Mouse (Mus musculus): ENCODE measurements around the gene Hlf. TPM values are rescaled to one million over a fixed set of nuclear protein-coding genes. Genes with fewer than 3 reads are reported as not detected.

Gene Hlf
- total RNA-seq (2021), result 10 to 100 TPM; 21.2 to 21.3 TPM

GRCm38 (mm10) chr11:90390817-90391173, at the start of gene Hlf:
Gene Hlf (minus strand): TSS chr11:90390895.
- peak; percentile 87 to 88 for DNase-seq
- intact Hi-C loops (cut with DNase I), result loop anchor here (1.0 to 10.0 kb wide), 4 partner anchors 27 to 224 kb away; no protein-coding TSS in a partner anchor

- intact Hi-C loops (cut with DNase I), result no loop called here
These were observed 48.1 kb upstream of the Hlf start for GRCm38 (mm10) chr11:90438768-90439167.

DNA sequence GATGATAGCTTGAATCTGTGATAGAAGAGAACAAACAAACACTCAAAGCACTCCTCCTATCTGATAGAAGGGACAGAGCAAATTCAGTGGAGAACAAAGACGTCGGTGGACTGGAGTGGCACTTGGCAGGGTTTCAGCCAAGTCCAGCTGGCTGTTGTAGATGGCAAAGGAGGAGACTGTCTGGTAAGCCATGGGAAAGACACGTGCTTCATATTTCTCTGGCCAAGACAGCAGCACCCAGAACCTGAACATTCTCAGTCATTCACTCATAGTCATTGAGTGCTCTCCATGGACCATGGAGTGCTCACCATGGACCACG, 34.5 kb upstream of the Hlf start:
- intact Hi-C loops (cut with DNase I), result no loop called here
- DNase-seq, result no peak

More at GRCm38 (mm10) chr11:90438768-90439167, 48.1 kb upstream of the Hlf start:
- no peak for DNase-seq

DNA sequence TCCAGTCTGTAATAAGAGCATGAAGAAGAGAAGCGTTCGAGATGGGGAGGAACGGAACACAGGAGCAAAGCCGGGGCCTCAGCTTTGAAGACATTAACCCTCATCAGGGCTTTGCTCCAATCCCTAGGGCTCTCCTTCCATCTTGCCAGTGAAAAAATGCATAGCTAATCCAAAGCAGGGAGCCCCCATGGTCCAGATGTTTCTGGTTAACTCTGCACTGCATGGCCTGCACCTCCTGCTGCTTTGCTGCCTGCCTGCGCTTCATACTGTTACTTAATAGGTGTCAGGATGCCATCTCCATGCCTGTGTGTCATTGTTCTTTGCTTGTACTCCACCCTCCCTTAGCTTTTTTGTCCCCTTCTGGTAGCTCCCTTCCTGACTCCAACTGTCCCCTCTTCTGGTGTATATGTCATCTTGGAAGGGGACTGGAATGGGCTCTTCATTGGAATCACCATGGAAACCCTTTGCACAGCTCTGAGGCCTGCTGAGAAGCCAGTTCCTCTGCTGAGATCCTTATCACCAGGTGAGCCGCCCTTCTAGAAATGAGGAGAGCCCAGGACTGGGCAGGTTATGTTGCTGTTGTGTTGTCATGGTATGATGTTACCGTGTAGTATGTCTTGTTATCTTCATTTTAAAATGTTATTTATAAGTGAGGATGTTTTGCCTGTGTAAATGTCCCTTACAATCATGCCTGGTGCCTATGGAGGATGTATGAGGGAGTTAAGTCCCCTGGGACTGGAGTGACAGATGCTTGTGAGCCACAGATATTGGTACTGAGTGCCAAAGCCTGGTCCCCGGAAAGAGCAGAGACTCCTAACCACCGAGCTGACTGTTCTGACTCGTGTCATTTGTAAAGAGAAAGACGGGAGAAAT, 33.9 kb upstream of the Hlf start:
- intact Hi-C loops (cut with DNase I), result no loop called here

DNA sequence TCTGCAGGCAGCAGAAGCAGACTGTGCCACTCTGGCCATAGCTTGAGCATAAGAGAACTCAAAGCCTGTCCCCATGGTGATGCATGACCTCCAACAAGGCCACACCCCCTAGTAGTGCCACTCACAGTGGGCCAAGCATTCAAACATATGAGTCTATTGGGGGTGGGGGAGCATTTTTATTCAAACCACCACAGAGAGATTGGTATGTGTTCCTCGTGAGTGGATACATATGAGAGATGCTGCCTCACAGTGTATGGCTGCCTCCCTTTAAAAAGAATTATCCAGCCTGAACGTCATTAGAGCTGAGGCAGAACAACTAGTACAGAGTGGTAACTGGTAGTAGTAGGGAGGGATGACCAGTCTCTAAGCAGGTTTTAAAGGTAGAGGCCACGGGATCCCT, 33.2 kb upstream of the Hlf start:
- intact Hi-C loops (cut with DNase I), result no loop called here
- no peak for DNase-seq

More for the DNA sequence above, 33.9 kb upstream of the Hlf start:
- DNase-seq, result no peak

DNA sequence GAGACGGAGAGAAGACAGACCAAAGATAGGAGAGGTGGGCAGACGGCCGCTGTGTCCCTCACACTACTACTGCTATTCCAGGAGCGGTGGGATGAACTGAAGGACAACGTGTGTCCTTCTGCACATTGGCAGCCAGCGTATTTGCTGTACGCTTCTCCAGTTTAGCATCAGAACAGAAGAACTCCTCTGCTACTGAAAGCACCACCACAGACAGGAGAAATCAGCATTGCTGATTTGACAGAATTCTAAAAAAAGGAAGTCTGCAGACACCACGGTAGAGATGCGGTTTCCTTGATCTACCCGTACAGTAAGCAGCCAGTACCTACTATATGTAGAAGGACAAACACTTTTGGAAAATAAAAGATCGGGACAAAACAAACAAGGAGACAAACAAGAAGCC, 29.0 kb upstream of the Hlf start:
- DNase-seq, result peak in 1 of 2 experiments; percentile 1
- intact Hi-C loops (cut with DNase I), result loop anchor here (5.0 to 10.0 kb wide), 3 partner anchors 102 to 235 kb away; partner anchors contain the start of genes Gm45716 and Mmd

DNA sequence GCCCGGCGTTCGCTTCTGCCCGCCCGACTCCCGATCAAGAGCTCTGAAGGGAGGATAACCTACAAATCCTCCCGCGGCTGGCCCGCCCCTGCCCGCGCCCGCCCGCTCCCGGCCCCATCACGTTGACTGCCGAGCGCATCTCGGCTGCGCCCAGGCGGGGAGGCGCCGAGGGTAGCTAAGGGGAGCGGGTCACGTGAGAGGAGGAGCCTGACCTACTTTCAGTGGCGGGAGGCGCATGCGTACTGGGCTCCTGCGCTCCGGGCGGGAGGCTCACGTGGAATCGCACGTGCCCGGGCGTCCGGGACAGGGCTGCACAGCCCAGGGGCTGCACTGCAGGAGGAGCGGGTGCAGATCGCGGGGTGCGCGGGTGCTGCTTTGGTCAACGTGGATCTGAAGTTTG, 27.2 kb upstream of the Hlf start:
- intact Hi-C loops (cut with DNase I), result loop anchor here (1.0 to 10.0 kb wide), 4 partner anchors 27 to 233 kb away; partner anchors contain the start of genes Gm45716 and Mmd
- peak; percentile 99 for DNase-seq

DNA sequence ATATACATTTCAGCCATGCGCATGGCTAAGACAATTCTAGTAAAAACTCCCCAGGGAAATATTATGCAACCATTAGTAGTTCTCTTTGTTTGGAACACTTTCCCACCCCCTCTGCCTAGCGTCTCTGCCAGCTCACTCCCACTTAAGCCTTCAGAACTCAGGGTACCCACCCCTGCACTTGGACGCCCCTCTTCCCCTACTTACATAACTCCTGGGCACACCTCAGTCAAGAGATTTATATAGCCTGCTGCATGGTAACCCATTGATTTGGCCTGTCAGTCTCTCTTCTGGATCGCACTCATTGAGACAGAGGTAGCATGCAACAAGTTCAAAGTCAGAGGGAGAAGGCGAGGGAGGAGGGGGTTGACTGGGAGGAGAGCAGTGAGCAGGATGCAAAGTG, 26.3 kb upstream of the Hlf start:
- intact Hi-C loops (cut with DNase I), result loop anchor here (1.0 to 10.0 kb wide), 4 partner anchors 26 to 232 kb away; partner anchors contain the start of genes Gm45716 and Mmd
- DNase-seq, result no peak

GRCm38 (mm10) chr11:90398850-90399249, 8.2 kb upstream of the Hlf start:
- no peak for DNase-seq
- intact Hi-C loops (cut with DNase I), result loop anchor here (10.0 kb wide), 1 partner anchor 216 kb away; no protein-coding TSS in a partner anchor

DNA sequence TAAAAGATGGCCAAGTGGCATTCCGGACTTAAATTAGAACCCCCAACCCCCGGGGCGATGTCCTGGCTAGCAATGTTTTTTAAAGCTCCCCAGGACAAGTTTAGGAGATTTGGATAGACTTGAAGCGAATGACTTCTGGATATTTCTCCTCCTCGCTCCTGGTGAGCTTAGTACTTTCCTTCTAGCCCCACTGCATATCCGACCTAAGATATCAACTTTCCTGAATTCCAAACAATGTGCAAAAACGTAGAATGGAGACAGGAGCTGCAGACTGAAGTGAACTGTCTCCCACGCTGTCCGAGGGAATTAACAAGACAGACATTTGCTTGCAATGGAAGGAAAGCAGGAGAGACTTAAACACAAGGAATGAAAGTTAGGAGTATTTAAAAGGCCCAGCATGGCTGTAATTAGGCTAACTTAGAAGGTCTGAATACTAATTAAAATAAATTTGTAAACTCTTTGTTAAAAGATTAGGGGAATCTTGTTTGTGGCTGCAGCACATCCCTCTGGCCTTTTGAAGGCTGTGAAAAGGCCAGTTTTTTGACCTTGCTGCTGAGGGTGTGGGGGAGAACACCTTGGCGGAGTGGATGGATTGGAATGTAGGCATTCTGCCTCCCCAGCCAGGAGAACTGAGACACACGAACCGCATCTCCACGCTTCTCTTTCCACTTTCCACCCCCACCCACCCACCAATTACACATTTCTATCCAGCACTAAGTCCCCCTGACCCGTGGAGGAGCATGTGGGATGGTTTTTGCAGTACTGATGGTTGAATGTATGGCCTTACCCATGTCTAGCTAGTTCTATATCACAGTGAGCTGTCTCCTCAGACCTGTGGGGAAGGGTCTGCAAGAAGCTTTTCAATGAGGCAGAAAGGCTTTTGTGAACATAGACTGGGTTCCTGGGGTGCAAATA, 833 bp upstream of the Hlf start:
- intact Hi-C loops (cut with DNase I), result loop anchor here (1.0 to 10.0 kb wide), 3 partner anchors 26 to 223 kb away; no protein-coding TSS in a partner anchor
- DNase-seq, result no peak

GRCm38 (mm10) chr11:90389902-90390816, 536 bp downstream of the Hlf start:
- intact Hi-C loops (cut with DNase I), result loop anchor here (1.0 to 10.0 kb wide), 3 partner anchors 27 to 225 kb away; no protein-coding TSS in a partner anchor
- peak in 1 of 2 experiments; percentile 31 for DNase-seq

- intact Hi-C loops (cut with DNase I), result no loop called here
- DNase-seq, result peak in 1 of 2 experiments; percentile 42
These were observed 1.4 kb downstream of the Hlf start for GRCm38 (mm10) chr11:90389174-90389901.

- DNase-seq, result no peak
These were observed 2.9 kb downstream of the Hlf start for GRCm38 (mm10) chr11:90387501-90388440.

GRCm38 (mm10) chr11:90382005-90382611, 8.6 kb downstream of the Hlf start:
- DNase-seq, result peak; percentile 76 to 82
- intact Hi-C loops (cut with DNase I), result no loop called here

More at GRCm38 (mm10) chr11:90387501-90388440, 2.9 kb downstream of the Hlf start:
- intact Hi-C loops (cut with DNase I), result no loop called here

- no peak for DNase-seq
- intact Hi-C loops (cut with DNase I), result loop anchor here (1.0 kb wide), 1 partner anchor 9 kb away; no protein-coding TSS in a partner anchor
These were observed 9.6 kb downstream of the Hlf start for GRCm38 (mm10) chr11:90381113-90381512.

DNA sequence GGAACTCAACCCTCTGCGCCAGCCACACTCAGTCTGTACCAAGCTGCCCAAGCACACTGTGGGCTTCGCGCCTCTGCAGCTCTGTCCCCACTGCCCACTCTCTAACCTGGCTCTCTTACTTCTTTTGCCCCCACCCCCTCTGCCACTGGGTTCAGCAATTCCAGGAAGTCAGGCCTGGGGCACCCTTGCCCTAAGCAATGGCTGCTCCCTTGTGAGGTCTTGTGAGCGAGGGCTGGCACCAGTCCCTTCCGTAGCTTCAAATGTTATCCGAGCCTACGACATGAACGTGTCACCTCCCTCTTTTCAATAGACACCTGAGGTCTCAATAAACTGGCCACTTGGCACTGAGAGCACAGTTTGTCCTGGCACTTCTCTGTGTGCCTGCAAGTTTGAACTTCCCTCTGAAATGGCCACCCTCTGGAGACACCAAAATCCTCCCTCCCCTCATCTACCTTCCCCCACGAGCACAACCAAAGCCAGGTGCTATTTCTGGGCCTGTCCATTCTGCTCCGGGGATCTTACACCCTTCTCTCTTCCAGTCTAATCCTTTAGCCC, 10.5 kb downstream of the Hlf start:
- intact Hi-C loops (cut with DNase I), result no loop called here
- DNase-seq, result no peak

GRCm38 (mm10) chr11:90378008-90378407, 12.7 kb downstream of the Hlf start:
- no peak for DNase-seq
- intact Hi-C loops (cut with DNase I), result no loop called here

Measured in heart, postnatal 36 days (tissue).